Mouse (Mus musculus) spleen, postnatal 4 days (tissue): ENCODE data around the gene Rbm4b.

Experiments used
- DNase-seq, 2 experiments: peaks; one replicate each; pipeline ENCODE4 v3.0.0; 2022; ENCODE audit warnings: low spot score in 2 of 2

The Rbm4b gene

DNA sequence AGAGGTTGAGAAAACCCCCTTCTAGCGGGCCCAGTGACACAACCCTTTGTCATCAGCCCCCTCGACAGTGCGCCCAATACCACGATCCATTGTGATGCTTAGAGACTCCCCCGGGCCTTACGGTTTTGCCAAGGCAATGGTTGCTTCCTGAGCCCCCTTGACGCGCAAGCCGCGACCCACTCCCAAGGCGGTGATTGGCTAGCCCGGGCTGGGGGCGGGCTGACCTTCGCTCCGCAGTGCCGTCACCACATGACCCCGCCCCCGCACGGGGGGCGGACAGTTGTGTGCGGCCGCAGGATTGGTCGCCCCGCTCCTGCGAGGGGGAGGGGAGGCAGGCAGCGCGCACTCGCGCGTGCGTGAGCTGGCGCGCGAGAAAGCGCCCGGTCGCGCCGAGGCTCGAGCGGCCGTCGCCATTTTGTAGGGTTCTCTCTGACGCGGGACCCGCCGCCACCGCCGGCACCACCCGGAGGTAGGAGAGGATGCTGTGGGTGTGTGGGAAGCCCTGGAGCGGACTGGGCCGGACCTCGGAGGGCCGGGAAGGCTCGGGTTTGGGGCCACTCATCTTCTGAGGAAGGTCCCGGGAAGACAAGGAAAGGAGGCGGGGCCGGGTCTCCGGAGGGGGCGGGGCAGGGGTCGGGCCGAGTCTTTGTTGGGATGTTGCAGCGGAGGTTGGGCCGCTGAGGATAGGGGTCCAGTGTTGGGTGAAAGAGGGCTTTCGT is at the start of gene Rbm4b:
TSS of gene Rbm4b (plus strand) at position 305 of the 719 bp plus-strand sequence.
- peak; percentile 94 to 96 for DNase-seq

DNA sequence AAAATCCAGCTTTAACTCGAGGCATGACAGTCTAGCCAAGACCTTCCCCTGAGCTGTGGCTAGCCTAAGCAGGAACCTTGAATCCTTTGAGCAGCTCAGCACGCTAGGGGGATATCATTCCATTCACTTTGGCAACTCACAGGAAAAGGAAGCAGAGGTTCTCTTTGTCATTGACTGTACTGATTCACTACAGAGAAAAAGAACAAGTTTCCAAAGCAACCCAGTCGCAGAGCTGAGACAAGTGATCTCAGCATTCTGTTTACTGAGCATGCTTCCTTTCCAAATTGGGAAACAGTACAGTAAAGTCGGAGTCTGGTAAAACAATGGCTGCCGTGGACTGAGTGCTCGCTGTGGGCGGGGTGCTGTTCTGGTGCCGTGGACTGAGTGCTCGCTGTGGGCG is 47.5 kb upstream of the Rbm4b start:
- no peak for DNase-seq

DNA sequence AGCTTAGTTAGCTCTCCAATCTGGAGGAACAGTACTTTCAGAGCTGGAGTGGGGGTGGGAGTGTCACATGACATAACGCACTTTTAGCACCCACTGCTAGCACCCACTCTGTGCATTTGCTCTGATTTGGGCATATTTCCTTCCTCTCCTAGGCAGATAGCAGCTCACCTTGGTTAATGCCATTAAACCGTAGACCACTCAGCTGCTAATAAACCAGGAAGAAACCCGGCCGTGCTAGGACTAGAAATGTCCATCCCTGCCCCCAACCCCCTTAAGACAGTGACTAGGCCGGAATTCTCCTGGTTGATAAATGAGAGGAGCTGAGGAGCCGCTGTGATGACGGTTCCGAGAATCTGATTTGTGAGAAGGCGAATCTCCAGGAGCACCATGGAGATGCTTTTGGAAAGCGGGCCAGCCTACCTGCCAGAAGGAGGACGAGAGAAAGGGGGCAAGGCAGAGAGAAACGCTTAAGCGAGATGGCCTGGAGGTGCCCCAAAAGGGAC is 45.1 kb upstream of the Rbm4b start, which contains the start of gene Sptbn2:
TSS of gene Sptbn2 (plus strand) at position 70 of the 503 bp plus-strand sequence.
- no peak for DNase-seq

DNA sequence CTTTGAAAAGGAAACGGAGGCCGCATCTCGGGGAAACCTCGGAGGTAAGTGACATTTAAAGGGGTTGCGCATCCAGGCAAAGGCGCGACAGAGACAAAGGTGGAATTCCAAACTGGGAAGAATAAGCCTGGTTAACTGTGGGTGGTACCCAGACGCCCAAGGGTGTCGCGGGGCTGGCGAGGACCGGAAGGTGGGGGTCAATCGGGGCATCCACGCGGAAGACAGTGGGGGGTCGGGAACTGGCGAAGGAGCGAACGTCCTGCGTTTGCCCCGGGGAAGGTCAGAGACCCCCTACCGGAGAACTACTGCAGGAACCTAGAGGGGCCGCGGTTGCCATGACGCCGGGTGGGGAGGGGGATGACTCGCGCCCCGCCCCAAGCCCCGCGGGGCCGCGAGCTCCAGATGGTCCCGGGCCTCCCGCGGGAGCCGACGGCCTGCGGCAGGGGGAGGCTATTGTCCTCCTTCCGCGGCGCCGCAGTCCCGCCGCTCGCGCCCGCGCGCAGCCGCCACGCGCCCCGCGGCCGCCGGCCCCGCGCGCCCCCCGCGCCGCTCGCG is 44.6 kb upstream of the Rbm4b start:
- peak in 1 of 2 experiments; percentile 60 for DNase-seq

DNA sequence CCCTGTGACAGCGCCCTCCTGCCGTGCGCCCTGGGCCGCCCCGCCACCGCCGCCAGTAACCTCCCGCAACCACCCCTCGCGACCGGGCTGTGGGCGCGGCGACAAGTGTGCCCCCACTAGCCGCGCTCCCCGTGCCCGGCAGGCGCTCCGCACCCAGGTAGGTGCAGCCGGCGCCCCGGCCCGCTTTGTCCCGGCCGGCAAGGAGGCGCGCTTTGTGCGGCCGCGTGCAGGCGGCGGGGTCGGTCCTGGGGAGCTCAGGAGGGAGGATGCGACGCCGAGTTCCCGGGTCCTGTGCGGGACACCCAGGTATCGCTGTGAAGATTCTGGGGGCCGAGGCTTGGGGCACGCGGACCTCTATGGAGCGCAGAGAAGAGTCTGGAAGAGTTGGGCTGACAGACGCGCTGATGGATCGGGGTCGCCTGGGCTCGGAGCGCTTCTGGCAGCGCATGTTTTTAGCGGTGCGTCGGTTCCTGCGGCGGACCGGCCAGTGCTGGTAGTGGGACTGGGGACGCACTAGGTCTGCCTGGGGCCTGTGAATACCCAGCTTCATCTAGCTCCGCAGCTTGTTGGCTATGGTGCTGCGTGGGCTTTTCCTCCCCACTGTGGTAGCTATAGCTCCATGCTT is 44.0 kb upstream of the Rbm4b start:
- DNase-seq, result peak in 1 of 2 experiments; percentile 61

DNA sequence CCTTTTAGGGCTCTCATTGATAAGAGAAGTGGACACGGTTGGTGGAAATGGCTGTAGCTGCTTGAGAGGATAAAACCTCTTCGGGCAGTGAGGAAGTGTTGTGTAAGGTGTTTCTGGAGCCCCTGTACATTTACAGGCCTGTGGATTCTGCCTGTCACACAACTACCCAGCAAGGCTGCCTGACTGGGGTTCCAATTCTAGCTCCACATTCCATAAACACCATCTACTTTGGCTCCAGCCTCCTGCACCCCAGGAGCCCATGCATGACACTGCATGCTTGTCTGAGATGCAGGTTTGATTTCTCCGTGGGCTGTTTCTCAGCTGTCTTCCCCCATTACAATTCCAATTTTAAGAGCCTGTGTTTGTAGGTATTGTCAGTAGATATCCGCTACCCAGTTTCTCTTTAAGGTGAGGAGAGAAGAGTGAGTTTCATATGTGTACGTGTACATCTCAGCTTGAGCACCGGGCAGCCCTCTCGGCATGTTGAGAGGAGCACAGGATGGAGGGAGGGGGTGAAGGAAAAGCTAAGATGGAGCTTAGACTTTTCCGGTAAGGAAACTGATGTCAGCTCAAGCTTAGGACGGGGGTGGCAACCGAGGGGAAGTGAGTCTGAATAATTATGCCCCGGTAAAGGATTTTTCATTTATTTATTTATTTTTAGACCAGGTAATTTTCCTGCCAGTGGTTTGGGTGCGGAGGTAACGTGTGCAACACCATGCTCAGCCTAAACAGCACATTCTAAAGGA is 43.3 kb upstream of the Rbm4b start:
- no peak for DNase-seq

DNA sequence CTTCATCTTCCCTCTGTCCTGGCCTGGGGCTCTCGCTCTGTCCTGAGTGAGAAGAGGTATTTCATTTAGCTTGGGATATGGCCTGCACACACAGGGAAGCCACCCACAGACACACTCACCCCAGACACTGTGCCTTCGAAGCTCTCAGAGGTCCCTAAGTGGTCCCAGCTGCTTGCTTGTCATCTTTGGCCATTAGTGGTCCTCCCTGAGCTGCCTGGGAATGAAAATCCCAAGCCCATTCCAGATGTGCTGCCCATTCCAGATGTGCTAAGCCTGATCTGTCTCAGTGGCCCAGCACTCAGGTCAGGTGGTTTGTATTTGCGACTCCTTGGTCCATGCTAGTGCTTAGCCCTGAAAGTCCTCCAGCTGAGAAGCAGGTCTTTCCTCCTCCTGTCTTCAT is 42.4 kb upstream of the Rbm4b start:
- DNase-seq, result no peak

DNA sequence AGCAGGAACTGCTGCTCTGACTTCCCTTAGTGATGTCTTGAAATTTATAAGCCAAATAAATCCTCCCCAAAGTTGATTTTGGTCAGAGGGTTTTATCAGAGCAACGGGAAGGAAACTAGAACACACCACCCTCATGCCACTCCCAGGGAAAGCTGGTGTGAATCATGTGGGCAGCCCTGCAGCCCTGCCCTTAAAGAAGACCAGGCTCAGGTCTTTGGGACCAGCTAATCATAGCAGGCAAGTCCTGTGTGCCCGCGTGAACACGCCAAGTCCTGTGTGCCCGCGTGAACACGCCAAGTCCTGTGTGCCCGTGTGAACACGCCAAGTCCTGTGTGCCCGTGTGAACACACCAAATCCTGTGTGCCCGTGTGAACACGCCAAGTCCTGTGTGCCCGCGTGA is 39.5 kb upstream of the Rbm4b start:
- DNase-seq, result no peak

DNA sequence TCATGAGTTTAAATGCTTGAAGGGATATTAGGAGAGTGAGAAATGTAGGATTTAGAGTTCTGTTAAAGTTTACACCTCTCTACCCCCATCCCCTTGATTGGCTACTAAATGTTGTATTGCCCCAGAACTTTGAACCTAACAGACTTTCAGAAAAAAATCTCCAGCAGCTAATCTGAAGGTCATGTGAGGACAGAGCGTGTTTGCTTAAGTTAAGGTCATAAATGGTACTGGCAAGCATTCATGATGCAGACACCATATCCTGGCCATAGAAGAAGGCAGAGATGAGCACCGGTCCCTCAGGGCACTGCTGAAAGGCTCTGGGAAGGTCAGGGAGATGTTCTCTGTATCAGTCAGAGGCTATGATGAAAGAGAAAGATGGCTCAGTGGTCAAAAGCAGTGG is 39.0 kb upstream of the Rbm4b start:
- DNase-seq, result no peak

DNA sequence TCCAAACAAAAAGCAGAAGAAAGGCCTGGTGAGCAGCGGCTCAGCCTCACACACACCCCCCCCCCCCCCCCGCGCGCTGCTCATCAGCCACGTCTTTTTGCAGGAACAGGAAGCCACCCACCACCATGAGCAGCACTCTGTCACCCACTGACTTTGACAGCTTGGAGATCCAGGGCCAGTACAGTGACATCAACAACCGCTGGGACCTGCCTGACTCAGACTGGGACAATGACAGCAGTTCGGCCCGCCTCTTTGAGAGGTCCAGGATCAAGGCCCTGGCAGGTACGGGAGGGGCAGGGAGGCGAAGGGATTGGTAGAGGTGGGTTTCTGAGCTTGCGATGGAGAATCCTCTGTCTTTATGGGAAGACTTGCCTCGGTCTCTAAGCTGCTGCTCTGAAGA is 37.6 kb upstream of the Rbm4b start:
- DNase-seq, result no peak

DNA sequence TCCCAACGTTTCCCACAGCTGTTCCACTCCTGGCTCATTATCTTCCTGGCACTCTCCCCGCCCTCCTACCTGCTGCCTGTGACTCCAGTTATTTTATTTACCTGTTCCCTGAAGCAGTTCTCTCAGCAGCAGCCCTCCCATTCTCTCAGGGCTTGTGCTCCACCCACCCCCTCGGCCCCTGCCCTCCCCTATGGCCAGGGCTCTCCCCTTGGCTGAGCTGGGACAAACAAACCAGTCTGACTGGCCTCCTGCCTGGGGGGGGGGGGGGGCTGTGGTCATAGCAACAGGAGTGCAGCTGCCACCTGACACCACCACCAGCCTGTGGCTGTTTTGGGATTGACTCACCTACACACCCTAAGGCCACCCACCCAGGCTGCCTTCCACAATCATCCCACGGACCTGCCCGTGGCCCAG is 36.9 kb upstream of the Rbm4b start:
- no peak for DNase-seq

DNA sequence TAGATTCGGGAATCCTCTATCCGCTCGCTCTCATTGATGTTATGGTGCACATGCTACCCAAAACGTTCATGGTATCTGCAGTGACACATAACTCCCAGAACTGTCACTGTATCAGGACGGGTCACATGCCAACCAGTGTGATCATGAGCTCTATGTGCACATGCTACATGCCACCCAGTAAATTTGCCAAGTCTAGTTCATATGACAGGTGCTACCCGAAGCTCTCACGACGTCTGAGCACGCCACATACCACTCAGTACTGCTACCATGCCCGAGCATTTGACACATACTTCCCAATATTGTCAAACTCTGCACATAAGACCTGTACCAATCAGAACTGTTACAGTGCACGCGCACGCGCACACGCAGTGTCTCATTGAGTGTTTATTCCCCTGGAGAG is 36.2 kb upstream of the Rbm4b start:
- no peak for DNase-seq

DNA sequence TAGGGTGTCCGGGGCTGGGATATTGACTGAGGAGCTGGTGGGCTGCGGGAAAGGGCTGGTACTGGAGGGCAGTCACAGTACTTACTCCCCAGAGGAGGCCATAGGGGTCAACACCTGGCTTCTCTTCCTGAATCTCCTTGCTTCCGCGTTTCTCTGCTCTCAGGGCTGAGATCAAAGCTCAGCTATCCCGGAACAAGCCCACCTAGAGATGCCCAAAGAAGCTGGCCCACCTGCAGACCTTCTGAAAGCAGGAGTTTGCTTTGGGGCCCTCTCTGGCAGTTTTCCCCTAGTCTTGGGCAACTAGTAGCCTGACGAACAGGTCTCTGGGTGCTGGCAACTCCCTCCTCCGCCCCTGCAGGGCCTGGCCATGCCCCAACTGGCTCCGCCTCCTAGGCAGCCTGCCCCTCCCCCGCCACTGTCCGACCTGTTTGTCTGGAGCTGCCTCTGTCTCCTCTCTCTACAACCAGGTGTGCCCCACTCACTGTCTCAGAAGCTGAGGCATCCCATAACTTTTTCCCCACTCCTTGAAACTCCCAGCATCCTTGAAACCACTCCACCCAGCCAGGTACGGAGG is 35.5 kb upstream of the Rbm4b start:
- no peak for DNase-seq

DNA sequence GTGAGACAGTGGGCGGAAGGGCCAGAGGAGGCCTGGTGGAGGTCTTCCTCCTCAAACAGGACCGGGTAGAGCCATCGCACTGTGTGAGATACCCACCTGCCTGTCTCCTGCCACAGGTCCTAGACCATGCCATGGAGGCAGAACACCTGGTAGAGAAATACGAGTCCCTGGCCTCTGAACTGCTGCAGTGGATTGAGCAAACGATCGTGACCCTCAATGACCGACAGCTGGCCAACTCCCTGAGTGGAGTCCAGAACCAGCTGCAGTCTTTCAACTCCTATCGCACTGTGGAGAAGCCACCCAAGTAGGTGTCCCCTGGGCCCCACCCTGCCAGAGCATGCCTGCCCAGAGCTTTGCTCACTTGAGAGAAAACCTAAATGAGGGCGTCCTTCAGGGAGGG is 27.1 kb upstream of the Rbm4b start:
- DNase-seq, result peak in 1 of 2 experiments; percentile 54

DNA sequence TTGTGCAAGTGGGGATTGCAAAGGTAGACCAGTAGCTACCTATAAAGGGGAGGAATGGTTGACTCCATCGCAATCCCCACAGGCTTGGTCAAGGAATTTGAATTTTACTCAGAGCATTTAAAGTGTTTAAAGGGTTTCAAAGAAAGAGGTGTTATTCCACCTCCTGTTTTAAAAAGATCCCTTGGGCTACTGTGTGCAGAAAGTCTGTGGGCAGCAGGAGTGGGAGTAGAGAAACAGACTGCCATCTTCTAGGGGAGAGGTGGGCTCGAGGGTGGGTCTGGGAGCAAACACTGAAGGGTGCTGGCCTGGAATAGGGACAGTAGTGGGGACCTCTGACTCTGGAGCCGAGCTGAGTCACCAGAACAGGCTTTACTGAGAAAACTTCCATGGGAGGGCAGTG is 23.2 kb upstream of the Rbm4b start:
- no peak for DNase-seq

DNA sequence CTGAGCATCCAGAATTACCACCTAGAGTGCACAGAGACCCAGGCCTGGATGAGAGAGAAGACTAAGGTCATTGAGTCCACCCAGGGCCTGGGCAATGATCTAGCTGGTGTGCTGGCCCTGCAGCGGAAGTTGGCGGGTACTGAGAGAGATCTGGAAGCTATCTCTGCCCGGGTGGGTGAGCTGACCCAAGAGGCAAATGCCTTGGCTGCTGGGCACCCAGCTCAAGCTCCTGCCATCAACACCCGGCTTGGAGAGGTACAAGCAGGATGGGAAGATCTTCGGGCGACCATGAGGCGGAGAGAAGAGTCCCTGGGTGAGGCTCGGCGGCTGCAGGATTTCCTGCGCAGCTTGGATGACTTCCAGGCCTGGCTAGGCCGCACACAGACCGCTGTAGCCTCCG is 18.4 kb upstream of the Rbm4b start:
- peak in 1 of 2 experiments; percentile 53 for DNase-seq

DNA sequence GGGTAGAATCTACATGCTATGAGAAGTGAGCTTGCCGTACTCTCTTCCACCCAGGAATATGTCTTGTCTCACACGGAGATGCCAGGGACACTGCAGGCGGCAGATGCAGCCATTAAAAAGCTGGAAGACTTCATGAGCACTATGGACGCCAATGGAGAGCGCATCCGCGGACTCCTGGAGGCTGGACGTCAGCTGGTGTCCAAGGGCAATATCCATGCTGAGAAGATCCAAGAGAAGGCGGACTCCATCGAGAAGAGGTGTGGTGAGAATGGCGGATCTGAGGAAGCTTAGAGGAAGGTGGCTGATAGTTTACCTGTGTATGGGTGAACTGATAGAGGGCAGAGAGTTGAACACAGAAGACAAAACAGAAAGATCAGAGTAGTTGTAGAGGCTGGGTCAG is 17.2 kb upstream of the Rbm4b start:
- DNase-seq, result peak in 1 of 2 experiments; percentile 52

DNA sequence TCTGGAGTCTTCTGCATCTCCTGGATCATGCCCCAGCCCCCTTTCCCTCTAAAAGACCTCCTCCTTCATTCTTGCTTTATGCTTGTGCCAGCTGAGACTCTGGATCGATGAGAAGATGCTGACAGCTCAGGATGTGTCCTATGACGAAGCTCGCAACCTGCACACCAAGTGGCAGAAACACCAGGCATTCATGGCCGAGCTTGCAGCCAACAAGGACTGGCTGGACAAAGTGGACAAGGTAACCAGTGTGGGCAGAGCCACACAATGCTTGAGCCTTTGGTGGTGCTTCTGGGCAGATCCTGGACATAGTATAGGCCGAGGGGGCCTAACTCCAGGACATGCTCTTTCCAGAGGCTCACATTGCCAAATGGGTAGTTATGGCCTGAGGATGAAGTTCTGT is 16.5 kb upstream of the Rbm4b start:
- no peak for DNase-seq

DNA sequence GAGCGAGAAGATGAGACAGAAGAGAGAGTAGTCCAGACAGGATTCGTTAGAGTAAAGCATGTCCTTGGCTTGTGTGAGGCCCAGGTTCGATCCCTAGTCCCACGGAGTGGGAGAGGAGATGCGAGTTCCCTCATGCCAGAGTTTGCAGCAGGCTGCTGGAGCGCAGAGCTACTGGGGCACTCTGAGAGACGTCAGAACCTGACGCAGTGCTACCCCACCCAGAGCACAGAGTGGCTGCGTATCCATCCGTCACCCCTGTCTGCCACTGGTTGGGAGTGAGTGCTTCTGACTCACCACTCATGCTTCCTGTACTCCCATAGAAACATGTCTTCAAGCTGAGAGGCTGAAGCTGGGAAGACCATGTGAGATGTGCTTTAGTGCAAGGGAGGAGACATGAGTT is 14.8 kb upstream of the Rbm4b start:
- DNase-seq, result peak in 1 of 2 experiments; percentile 51

DNA sequence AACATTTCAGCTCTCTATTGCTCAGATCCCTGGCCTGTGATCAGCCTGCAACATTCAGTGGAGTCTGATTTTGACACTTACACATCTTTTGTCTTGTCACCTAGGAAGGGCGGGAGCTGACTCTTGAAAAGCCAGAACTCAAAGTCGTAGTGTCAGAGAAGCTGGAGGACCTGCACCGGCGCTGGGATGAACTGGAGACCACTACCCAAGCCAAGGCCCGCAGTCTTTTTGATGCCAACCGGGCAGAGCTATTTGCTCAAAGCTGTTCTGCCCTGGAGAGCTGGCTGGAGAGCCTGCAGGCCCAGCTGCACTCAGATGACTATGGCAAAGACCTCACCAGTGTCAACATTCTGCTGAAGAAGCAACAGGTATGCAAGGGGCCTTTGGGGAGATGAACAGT is 14.1 kb upstream of the Rbm4b start:
- peak in 1 of 2 experiments; percentile 56 for DNase-seq

DNA sequence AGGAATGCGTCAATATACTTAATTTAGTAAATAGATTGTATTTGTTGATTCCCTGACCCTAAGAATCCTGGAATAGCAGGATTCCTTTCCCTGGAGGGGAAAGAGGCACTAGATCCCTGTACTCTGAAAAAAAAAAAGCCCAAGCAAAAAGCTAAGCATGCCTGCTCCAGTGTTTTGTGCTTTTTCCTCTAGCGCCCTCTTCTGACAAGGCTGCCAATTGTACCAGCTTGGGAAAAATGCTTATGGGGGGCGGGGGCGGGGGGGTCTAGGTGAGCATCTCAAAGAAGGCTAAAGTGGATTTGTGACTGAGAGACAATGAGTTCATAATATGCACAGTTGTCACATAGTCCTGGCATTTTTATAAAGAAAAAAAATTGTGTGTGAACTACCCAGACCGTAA is 12.8 kb upstream of the Rbm4b start:
- no peak for DNase-seq

DNA sequence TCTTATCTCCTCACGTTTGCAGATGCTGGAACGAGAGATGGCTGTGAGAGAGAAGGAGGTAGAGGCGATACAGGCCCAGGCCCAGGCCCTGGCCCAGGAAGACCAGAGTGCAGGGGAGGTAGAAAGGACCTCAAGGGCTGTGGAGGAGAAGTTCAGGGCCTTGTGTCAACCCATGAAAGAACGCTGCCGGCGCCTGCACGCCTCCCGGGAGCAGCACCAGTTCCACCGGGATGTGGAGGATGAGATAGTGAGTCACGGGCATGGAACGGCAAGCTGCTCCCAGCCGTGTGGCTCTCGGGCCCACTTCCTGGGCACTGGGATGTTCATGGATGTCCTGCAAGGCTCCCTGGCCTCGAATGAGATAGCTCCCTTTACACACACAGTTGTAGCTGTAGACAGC is 12.3 kb upstream of the Rbm4b start:
- DNase-seq, result no peak
